Mouse (Mus musculus) left cerebral cortex, postnatal 14 days (tissue): ENCODE measurements around the gene Taar9. TPM values are rescaled to one million over a fixed set of nuclear protein-coding genes. Genes with fewer than 3 reads are reported as not detected.
"Not testable (repeated sequence)": the region's sequence is repeated elsewhere in the genome, so short reads cannot be mapped to it uniquely, and the experiment has no call there.

Source experiments
- DNase-seq, 2 experiments: peaks; one replicate each; pipeline ENCODE4 v3.0.0; 2021 to 2022; ENCODE audit warnings: low spot score in 2 of 2, mixed read lengths in 1 of 2
- intact Hi-C: fragments of 180-260 bp; cut with DNase I; formaldehyde crosslinking; loops from one replicate; pipeline ENCODE4 v1.15.1; 2025
- total RNA-seq, 2 experiments: library from RNA; stranded (reverse); gene quantifications; 2 replicates each; pipeline ENCODE4 v1.2.3; 2021

Gene Taar9
- total RNA-seq, 2 experiments from 2014 or later, result not detected

DNA sequence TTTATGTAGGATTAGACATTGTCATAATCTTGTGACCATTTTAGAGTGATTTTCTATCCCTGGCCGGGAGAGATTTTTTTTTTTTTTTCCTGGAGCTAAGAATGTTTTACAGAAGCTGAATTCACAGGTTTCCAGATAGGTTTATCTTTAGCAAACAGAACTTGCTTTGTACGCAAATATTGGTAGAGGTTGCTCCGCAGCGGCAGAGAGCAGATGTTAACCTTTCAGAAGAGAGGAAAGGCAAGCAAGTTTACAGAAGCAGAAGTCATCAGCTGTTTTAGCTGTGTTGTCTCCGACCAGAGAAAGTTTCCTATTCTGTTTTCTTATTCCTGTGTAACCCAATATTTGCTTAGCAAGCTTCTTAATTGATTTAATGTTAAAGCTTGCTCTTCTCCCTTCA, 22.8 kb downstream of the Taar9 start:
- intact Hi-C loops, result no loop called here

GRCm38 (mm10) chr10:24085936-24086335, 23.4 kb downstream of the Taar9 start:
- no peak for DNase-seq
- intact Hi-C loops, result no loop called here

More for the DNA sequence above, 22.8 kb downstream of the Taar9 start:
- DNase-seq, result no peak

DNA sequence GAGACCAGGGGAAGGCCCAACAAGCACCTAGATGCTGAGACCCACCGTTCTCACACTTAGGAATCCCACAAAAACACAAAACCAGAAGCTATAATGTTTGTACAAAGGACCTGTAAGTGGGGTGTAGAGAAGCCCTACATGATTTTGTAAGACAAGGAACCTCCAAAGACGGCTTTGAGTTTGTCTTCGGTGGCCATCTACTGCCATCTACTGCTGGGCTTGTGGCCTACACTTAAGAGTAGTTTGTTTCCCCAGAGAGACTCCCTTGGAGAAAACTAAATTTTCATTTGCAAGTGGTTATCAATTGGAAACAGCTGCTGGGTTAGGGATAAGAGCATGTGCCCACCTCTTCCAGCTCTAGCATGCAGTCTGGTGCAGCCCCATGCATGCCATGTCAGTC, 29.2 kb downstream of the Taar9 start:
- intact Hi-C loops, result no loop called here

GRCm38 (mm10) chr10:24076200-24076599, 33.1 kb downstream of the Taar9 start, which contains the start of gene Taar8a:
Gene Taar8a, plus strand, starts transcription at chr10:24076500.
- intact Hi-C loops, DNase-seq: not testable (repeated sequence)

More for the DNA sequence above, 29.2 kb downstream of the Taar9 start:
- DNase-seq, result peak; percentile 61 to 70

DNA sequence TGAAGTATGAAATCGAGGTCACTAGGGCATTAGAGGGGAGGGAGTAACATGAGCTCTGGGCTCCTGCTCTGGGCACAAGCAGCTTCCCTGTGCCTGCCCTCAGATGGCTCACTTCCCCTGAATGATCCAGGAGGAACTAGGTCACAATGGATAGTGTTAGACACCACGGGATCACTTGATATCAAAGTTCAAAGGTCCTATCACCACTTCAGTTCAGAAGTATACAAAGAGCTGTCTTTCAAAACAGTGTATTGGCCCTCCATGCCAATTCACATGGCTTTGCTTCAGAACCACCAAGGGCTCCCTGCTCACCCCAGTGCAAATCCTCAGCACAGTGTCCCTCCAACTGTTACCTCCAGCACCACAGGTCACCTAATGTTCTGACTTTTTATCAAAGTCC, 34.6 kb downstream of the Taar9 start:
- intact Hi-C loops, DNase-seq: not testable (repeated sequence)

DNA sequence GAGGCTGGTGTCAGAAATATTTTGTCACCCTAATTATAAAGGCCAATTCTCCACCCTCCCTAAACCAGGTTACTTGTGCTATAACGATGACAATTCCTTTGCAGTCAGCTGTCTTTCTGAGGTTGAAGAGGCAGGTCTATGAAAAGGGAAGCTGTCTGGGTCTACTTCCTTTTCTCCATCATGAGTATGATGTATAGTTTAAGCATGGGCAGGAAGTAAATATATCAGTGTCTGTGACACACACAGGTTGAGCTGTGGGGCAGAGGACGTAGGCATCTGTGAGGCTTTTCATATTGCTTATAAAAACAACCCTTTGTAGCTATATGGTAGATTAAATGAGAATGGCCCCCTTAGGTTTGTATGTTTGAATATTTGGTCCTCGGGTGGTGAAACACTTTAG, 50.3 kb downstream of the Taar9 start:
- no peak for DNase-seq
- intact Hi-C loops, result no loop called here

Other genes starting within 250 kb of the Taar9 start
- under 1 TPM in 1 of 2 experiments, not detected in 1; 0.13 TPM for gene Vnn1, start 214.8 kb downstream of the Taar9 start, total RNA-seq
- gene Taar1, start 189.2 kb downstream of the Taar9 start, total RNA-seq, result not detected
- gene Taar2, start 171.0 kb downstream of the Taar9 start, total RNA-seq, result not detected
- gene Taar3, start 160.0 kb downstream of the Taar9 start, total RNA-seq, result not detected
- not detected for gene Taar4, start 149.0 kb downstream of the Taar9 start, total RNA-seq
- not detected for gene Taar5, start 138.8 kb downstream of the Taar9 start, total RNA-seq
- gene Taar6, start 123.9 kb downstream of the Taar9 start, total RNA-seq, result not detected
- gene Taar7a, start 116.1 kb downstream of the Taar9 start, total RNA-seq, result not detected
- gene Taar7b, start 109.6 kb downstream of the Taar9 start, total RNA-seq, result not detected
- not detected for gene Taar7d, start 82.3 kb downstream of the Taar9 start, total RNA-seq
- not detected for gene Taar7e, start 71.9 kb downstream of the Taar9 start, total RNA-seq
- not detected for gene Taar7f, start 60.0 kb downstream of the Taar9 start, total RNA-seq
- gene Taar8a, start 33.0 kb downstream of the Taar9 start, total RNA-seq, result not detected
- gene Taar8b, start 17.2 kb downstream of the Taar9 start, total RNA-seq, result not detected
- not detected for gene Taar8c, start 7.6 kb downstream of the Taar9 start, total RNA-seq
- 100 to 1,000 TPM; 150 to 156 TPM for gene Stx7, start 39.8 kb upstream of the Taar9 start, total RNA-seq
- gene Moxd1, start 114.0 kb upstream of the Taar9 start, total RNA-seq, result 10 to 100 TPM in 1 of 2 experiments, 1 to 10 TPM in 1; 8.9 to 11.3 TPM